Mouse (Mus musculus) thymus, adult 2 months (tissue): ENCODE measurements around the gene Gm38100.

ENCODE experiments used
- CTCF ChIP-seq: fragments of 200-500 bp; IDR thresholded peaks from 2 replicates; pipeline ENCODE4 v1.5.1; 2012; ENCODE audit warnings: mild to moderate bottlenecking, control low read depth, low read length, moderate library complexity, borderline replicate concordance; ENCODE audit not compliant: control insufficient read depth, poor library complexity, insufficient read depth; ENCODE audit errors: extremely low read depth
- POLR2A ChIP-seq: fragments of 200-500 bp; IDR thresholded peaks from 2 replicates; pipeline ENCODE4 v1.6.1; 2012; ENCODE audit warnings: mild to moderate bottlenecking, low read length, control low read depth, moderate library complexity; ENCODE audit not compliant: control insufficient read depth, poor library complexity, insufficient read depth; ENCODE audit errors: extremely low read depth

DNA sequence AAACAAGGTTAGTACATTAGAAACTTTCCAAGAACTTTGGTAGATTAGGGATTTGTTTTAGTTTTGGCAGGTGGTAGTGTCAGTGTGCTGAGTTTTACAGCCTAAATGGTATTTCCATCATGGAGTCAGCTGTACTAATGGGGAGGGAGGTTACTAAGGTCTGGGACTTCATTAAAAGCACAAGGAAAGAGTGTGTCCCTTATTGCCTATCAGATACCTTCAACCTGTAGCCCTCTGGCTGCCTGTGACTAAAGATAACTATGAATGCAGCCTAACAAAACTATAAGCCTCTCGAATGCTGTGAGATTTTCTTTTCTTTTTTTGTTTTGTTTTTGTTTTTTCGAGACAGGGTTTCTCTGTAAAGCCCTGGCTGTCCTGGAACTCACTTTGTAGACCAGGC, 8.9 kb upstream of the Gm38100 start:
- TF ChIP-seq POLR2A (no peak), CTCF (no peak)
